Mouse (Mus musculus): ENCODE measurements around the gene Cacna1f. TPM values are rescaled to one million over a fixed set of nuclear protein-coding genes. Genes with fewer than 3 reads are reported as not detected.

Gene Cacna1f
- polyA plus RNA-seq, 1 experiment from 2014 or later = not detected

DNA sequence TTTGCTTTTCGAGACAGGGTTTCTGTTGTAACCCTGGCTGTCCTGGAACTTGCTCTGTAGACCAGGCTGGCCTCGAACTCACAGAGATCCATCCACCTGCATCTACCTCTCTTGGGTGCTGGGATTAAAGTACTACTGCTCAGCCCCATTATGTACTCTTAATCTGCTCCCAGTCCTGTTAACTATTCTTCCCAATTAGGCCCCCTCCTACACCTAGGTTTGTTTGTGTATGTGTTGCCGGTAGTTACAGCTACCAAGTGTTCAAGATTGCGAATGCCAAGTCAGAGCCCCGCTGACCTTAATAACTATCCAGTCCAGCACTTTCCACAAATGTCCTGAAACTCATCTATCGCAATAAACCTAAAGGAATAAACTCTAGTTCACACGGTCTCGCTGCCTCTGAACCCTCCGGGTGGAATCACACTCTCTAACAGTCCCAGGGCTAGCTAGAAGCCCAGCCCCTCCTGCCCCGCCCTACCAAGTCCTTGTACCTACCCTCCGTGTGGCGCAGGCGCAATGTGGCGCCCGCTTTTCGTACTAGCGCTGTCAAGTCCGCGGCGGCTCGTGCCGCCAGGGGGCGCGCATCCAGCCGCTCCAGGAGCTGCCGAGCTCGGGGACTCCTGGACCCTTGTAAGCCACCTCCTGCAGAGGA is 72.6 kb downstream of the Cacna1f start:
- Histone ChIP-seq H3K4me3 (ENCODE audit: low read depth, low read length) (peak overlapping the region; percentile 14), H3K36me3 (ENCODE audit: control insufficient read depth, insufficient read depth, low read length) (no peaks in the 10 kb centered on the region)

DNA sequence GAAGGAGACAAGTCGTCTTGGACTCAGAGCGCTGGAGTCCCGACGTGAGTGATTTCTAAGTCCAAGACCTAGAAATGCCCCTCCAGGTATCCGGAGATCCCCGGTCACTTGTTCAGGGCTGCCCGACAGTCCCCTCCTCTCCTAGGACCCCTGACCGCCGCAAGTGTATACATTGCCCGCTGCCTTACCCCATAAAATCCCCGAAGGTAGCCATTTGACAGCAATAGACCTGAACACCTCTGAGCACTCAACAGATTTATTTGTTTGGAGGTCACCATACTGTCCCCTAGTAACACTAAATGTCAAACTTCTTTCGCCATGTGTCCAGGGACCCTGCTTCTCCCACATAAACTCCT is 73.2 kb downstream of the Cacna1f start:
- no peaks in the 10 kb centered on the region for H3K4me1 ChIP-seq (ENCODE audit: control insufficient read depth, insufficient read depth, low read length)
- H3K9ac ChIP-seq (ENCODE audit: low read length) = 0 out of 2 replicates have a peak overlapping the region, but pooled peaks have one; percentile 30
- no peak overlapping the region for H3K27ac ChIP-seq (ENCODE audit: low read depth, low read length)
- ATAC-seq (ENCODE audit: low FRiP score) (peak; percentile 11; the same call in 1 of the 2 replicates), DNase-seq (ENCODE audit: low spot score, missing footprints) (no peak)
- H3K4me3 ChIP-seq (ENCODE audit: low read depth, low read length) = peak overlapping the region; percentile 14
- no peaks in the 10 kb centered on the region for H3K36me3 ChIP-seq (ENCODE audit: control insufficient read depth, insufficient read depth, low read length)
- no peaks in the 10 kb centered on the region for H3K9me3 ChIP-seq (ENCODE audit: control insufficient read depth, low read length)
- no peaks in the 10 kb centered on the region for H3K27me3 ChIP-seq (ENCODE audit: control insufficient read depth, insufficient read depth, low read length)
- H3K4me2 ChIP-seq = peak overlapping the region; percentile 42
- WGBS = 30% methylated on average over 12 of the region's 12 CpGs

More for the DNA sequence above, 72.6 kb downstream of the Cacna1f start:
- WGBS = 15% methylated on average over 27 of the region's 27 CpGs
- Histone ChIP-seq H3K4me1 (ENCODE audit: control insufficient read depth, insufficient read depth, low read length) (no peaks in the 10 kb centered on the region), H3K27me3 (ENCODE audit: control insufficient read depth, insufficient read depth, low read length) (no peaks in the 10 kb centered on the region), H3K9ac (ENCODE audit: low read length) (0 out of 2 replicates have a peak overlapping the region, but pooled peaks have one; percentile 30), H3K9me3 (ENCODE audit: control insufficient read depth, low read length) (no peaks in the 10 kb centered on the region), H3K27ac (ENCODE audit: low read depth, low read length) (no peak overlapping the region), H3K4me2 (peak overlapping the region; percentile 42)
- ATAC-seq (ENCODE audit: low FRiP score) (peak; percentile 93), DNase-seq (ENCODE audit: low spot score, missing footprints) (peak; percentile 100)

DNA sequence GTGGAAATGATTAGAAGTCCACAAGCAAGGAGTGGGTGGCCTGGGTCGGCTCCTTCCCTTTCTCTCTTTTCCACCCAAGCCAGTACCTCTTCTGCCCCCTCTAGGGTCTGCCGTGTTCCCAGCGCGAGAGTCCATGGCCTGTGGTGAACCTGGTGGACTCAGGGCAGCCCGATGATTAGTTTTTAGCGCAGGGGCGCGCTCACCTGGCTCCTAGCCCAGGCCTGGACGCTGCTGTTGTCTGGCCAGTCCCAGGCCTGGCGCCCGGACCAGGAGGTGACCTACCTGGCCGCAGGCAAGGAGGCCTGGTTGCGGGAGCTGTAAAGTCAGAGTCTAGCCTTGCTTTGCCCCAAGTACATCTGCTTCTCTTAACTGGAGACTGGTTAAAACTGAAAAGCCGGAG is 74.0 kb downstream of the Cacna1f start, which contains the start of gene Magix:
Gene Magix, minus strand, starts transcription at position 388 of the 400 bp plus-strand sequence.
- ATAC-seq (ENCODE audit: low FRiP score) = no peak
- 71% methylated on average over 14 of the region's 14 CpGs for WGBS

More for the DNA sequence above, 74.0 kb downstream of the Cacna1f start, which contains the start of gene Magix:
- Histone ChIP-seq H3K4me1 (ENCODE audit: control insufficient read depth, insufficient read depth, low read length) (no peaks in the 10 kb centered on the region), H3K36me3 (ENCODE audit: control insufficient read depth, insufficient read depth, low read length) (no peaks in the 10 kb centered on the region), H3K27ac (ENCODE audit: low read depth, low read length) (no peak within 1 kb of the TSS), H3K4me3 (ENCODE audit: low read depth, low read length) (peak within 1 kb of the TSS; percentile 14; the same call in 1 of the 2 replicates), H3K27me3 (ENCODE audit: control insufficient read depth, insufficient read depth, low read length) (no peaks in the 10 kb centered on the region), H3K4me2 (peak within 1 kb of the TSS; percentile 42), H3K9me3 (ENCODE audit: control insufficient read depth, low read length) (no peaks in the 10 kb centered on the region), H3K9ac (ENCODE audit: low read length) (0 out of 2 replicates have a peak within 1 kb of the TSS, but pooled peaks have one; percentile 30)
- DNase-seq (ENCODE audit: low spot score, missing footprints) = no peak

Other genes starting within 250 kb of the Cacna1f start
- gene Usp27x, start 231.3 kb upstream of the Cacna1f start, polyA plus RNA-seq (2014; fragmentation: Nextera tagmentation; extraction: Ambion mirVana) = 0.46 and 0.55 TPM in 2 replicates
- gene Foxp3, start 33.4 kb upstream of the Cacna1f start, polyA plus RNA-seq (2014; fragmentation: Nextera tagmentation; extraction: Ambion mirVana) = 0.04 and 0.30 TPM in 2 replicates
- 1.8 and 2.0 TPM in 2 replicates for gene Ppp1r3f, start 32.8 kb upstream of the Cacna1f start, polyA plus RNA-seq (2014; fragmentation: Nextera tagmentation; extraction: Ambion mirVana)
- gene Ccdc22, start 1.6 kb upstream of the Cacna1f start, polyA plus RNA-seq (2014; fragmentation: Nextera tagmentation; extraction: Ambion mirVana) = 22.8 and 27.2 TPM in 2 replicates
- 10.3 and 10.9 TPM in 2 replicates for gene Syp, start 31.4 kb downstream of the Cacna1f start, polyA plus RNA-seq (2014; fragmentation: Nextera tagmentation; extraction: Ambion mirVana)
- 1.1 and 2.2 TPM in 2 replicates for gene Prickle3, start 50.2 kb downstream of the Cacna1f start, polyA plus RNA-seq (2014; fragmentation: Nextera tagmentation; extraction: Ambion mirVana)
- 36.3 and 36.9 TPM in 2 replicates for gene Plp2, start 64.3 kb downstream of the Cacna1f start, polyA plus RNA-seq (2014; fragmentation: Nextera tagmentation; extraction: Ambion mirVana)
- not detected in 2 replicates for gene Magix, start 74.2 kb downstream of the Cacna1f start, polyA plus RNA-seq (2014; fragmentation: Nextera tagmentation; extraction: Ambion mirVana)
- 42.8 and 44.4 TPM in 2 replicates for gene Gpkow, start 90.0 kb downstream of the Cacna1f start, polyA plus RNA-seq (2014; fragmentation: Nextera tagmentation; extraction: Ambion mirVana)
- gene Wdr45, start 107.2 kb downstream of the Cacna1f start, polyA plus RNA-seq (2014; fragmentation: Nextera tagmentation; extraction: Ambion mirVana) = 12.8 and 14.1 TPM in 2 replicates
- 0.22 TPM in 1 of 2 replicates, not detected in the other for gene Gm45208, start 115.2 kb downstream of the Cacna1f start, polyA plus RNA-seq (2014; fragmentation: Nextera tagmentation; extraction: Ambion mirVana)
- 97.5 and 106 TPM in 2 replicates for gene Praf2, start 121.4 kb downstream of the Cacna1f start, polyA plus RNA-seq (2014; fragmentation: Nextera tagmentation; extraction: Ambion mirVana)
- gene Ccdc120, start 143.8 kb downstream of the Cacna1f start, polyA plus RNA-seq (2014; fragmentation: Nextera tagmentation; extraction: Ambion mirVana) = 15.8 and 24.1 TPM in 2 replicates
- gene Tfe3, start 155.5 kb downstream of the Cacna1f start, polyA plus RNA-seq (2014; fragmentation: Nextera tagmentation; extraction: Ambion mirVana) = 19.4 and 20.6 TPM in 2 replicates
- gene Gripap1, start 182.7 kb downstream of the Cacna1f start, polyA plus RNA-seq (2014; fragmentation: Nextera tagmentation; extraction: Ambion mirVana) = 51.7 and 52.0 TPM in 2 replicates
- gene Kcnd1, start 215.2 kb downstream of the Cacna1f start, polyA plus RNA-seq (2014; fragmentation: Nextera tagmentation; extraction: Ambion mirVana) = 0.86 and 1.1 TPM in 2 replicates
- gene Otud5, start 234.3 kb downstream of the Cacna1f start, polyA plus RNA-seq (2014; fragmentation: Nextera tagmentation; extraction: Ambion mirVana) = 33.9 and 34.8 TPM in 2 replicates